Mouse (Mus musculus) CD4-positive, CD25-positive, alpha-beta regulatory T cell, adult 2 months (primary cell): ENCODE measurements around the gene A530084C06Rik.

Experiments used
- DNase-seq: peaks from one replicate; pipeline ENCODE4 v3.0.0-alpha.2; 2012; ENCODE audit warnings: low read depth, low spot score

The A530084C06Rik gene

DNA sequence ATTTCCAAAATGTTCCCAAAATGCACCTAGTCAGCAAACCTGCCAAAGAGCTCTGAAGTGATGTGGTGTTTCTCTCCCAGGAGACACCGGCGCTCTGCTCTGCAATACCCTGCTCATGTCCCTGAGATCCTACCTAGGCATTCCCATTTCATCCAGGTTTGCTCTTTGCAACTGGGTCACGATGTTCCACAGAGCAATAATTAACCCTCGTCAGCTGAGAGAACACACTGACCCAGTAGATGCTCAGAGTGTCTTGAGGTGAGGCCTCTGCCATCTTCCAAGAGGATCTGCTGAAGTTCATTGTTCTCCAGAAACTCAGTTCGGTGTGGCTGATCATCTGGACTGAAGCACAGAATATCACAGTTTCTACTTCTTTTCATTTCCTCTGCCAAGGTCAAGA lies 16.1 kb downstream of the A530084C06Rik start:
- DNase-seq: no peak

DNA sequence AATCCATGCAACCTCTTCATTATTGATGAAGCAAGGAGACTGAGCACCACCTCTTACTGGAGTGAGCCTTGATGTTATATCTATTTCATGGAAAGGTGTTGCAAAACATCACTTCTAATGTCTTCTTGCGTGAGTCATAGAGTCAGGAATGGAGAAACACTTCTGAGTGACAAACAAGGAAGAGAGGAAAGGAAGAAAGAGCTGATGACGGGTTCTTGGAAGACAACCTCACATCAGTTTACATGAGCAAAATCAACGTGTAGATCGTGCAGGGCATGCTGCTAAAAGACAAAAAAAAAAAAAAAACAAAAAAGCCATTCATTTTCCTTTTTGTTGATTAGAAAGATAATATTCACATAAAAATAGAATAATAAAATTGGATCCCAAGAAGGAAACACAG lies 24.4 kb downstream of the A530084C06Rik start:
- no peak for DNase-seq

DNA sequence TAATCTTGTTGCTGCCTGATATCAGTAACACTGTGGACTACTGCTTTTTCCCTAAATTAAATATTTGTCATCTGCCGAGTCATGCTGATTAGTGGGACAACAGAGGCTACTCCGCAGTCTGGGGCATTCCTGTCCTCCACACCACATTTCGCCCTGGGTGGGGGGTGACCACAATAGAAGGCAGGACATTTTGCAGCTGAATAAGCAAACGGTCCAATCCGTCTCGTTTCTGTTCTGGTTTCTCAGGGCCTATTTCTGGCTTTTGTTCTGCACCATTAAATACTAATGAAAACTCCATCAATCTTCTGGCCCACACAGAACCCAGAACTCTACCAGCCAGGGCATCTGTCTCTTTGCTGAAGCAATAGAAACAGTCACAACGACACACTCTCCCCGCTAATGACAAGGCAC lies 27.5 kb downstream of the A530084C06Rik start:
- DNase-seq: no peak

DNA sequence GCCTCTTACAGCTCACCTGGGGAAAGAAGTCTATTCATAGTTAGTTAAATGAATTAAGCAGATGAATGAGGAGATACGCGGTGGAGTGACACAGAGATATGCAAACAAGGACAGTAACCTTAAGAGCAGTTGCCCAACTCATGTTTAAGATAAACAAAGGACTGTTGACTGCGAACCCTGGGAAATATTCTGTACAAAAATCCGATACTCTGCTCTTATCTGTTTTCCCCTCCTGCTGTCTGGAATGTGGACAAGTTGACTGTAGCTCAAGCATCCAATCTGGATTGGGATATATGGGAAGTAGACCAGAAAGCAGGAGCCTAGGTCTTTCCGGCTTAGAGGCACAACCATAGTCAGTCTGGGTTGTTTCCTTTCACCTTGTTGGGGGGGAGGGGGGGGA lies 27.9 kb downstream of the A530084C06Rik start:
- no peak for DNase-seq

DNA sequence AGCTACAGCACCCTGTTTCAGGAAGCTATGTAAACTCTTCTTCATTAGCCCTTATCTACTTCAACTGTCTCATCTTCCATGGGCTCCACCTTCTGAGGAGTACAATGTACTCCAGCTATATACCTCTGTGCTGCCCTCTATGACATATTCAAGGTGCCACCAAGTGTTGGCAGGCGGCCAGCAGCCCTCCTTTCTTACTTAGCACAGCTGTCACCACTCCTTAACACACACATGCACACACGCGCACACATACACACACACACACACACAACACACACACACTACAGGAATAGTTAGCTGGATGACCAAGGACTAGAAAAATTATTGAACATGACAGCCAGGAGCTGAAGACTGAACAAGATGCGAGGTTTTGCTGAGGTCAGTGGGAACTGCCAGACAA lies 34.2 kb downstream of the A530084C06Rik start:
- DNase-seq: no peak

DNA sequence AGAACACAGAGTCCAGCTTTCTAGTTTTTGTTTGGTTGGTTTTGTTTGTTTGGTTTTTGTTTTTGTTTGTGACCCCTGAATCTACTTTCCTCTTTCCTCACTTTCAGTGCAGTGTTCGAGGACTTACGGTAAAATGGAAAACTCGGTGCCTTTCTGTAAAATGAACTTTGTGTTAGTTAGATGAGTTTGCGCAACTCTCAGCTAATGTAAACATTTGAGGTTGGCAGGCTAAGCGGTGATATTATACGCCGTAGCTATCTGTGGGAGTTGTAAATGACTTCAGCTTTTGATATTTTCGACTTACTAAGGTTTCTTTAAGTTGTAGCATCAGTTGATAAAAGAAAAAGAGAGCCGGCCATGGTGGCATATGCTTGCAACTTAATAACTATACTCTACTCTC lies 40.2 kb downstream of the A530084C06Rik start:
- no peak for DNase-seq

DNA sequence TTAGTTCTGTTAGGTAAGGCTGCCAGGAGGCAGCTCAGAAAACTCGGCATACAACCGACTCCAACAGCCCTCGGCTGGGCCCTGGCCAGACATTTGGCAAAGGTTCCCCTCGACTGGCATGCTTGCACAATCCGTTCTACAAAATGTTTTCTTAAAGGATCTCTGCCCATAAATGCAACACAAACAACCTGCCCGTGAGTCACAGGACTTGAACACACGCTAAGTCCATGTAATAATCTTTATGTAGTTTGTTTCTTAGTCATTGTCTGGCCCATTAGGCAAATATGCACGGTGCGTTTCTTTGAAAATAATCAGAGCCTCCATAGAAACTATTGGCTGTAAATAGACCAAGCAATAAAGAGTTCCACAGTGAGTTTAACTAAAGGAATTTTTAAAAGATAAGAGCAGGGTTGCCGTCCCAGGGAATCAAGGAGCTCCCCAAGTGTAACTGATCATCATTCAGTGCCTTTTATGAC lies 40.7 kb downstream of the A530084C06Rik start:
- DNase-seq: no peak

DNA sequence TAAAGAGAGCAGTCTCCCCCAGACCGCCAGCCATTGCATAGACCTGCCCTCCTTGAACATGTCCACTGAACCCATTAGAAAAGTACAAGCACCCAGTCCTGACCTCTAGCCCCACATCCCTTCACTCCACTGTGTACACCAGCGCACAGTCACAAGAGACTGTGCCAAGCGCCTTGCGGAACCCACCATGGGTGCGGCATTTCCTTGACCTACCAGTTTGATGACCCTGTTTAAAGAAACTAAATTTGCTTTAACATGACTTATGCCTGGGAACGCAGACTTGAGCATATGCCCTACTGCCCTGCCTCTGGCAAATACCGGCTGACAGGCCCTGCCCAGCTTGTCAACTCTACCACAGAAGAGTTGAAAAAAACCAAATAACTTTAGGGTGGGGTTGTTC lies 43.9 kb downstream of the A530084C06Rik start:
- no peak for DNase-seq

DNA sequence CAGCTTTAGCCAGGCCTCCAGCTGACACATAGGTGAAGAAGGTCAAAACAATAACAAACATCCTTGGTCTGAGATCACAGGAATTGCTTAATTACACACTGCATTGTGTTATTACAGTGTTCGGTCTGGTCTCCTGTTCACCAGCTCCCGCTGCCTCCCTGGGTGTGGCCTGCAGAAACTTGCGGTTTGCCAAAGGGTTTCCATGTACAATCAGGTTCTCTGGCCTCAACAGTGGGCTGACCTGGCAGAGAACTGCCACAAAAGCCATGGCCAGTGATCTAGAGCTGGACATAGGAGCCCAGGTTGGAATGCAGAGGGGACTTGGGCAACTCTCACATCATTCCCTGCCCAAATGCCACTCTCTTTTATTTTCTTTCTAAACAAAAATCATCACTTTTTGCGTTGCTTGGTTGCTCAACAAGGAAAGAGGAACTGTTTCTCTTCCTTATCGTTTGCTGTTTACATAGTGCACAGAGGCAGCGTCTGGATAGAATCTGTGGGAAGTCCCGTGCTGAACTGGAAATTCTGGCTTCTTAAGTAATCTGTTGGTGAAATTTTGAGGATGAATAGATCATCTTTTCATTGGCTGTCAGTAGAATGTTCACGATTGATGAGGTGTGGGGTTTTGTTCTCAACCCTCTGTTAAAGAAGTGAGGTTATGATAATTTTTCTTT lies 52.5 kb downstream of the A530084C06Rik start:
- no peak for DNase-seq
